Mouse (Mus musculus) CD4-positive, CD25-positive, alpha-beta regulatory T cell (primary cell): ENCODE data around the gene Twist2. TPM values are rescaled to one million over a fixed set of nuclear protein-coding genes. Genes with fewer than 3 reads are reported as not detected.

Experiments used
- polyA plus RNA-seq: library from polyadenylated mRNA; unstranded; fragments of 100-300 nt; shearing (Covaris generic); gene quantifications from one replicate; pipeline ENCODE4 v1.2.1, GENCODE M21; 2017

Gene Twist2
- not detected for polyA plus RNA-seq

DNA sequence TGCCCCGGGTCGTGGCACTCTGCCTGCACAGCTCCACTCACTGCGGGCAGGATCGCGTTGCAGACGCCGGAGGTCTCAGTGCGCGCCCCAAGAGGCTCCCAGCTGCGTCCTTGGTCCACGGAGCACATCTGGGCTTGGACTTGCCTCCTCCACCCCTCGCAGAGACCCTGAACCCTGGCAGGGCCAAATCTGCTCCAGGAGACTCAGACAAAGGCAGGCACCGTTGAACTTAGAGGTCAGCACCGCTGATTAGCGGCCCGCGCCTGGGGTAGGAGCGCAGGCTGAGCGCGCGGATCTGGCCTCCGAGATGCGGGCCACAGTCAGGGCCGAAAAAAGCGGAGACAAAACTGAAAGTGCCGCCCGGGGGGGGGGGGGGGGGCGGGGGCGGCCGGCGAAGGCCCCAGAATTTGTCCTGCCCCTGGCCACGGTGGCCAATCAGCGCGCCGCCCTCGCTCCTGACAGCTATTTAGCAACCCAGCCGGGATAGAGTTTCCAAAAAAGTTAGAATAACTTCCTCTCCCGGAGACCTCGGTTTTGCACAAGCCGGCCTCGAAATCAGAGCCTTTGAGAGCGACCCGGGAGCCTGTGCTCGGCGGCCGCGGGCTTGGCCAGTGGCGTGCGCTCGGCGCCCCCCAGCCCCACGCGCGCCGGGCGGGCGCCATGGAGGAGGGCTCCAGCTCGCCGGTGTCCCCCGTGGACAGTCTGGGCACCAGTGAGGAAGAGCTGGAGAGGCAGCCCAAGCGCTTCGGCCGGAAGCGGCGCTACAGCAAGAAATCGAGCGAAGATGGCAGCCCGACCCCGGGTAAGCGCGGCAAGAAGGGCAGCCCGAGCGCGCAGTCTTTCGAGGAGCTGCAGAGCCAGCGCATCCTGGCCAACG, at the start of gene Twist2:
Gene Twist2 (plus strand): TSS at position 495 of the 877 bp plus-strand sequence.

